Mouse (Mus musculus) thymus, adult 2 months (tissue): Measurements from ENCODE around the gene Cabp2.

Experiments
- CTCF ChIP-seq: fragments of 200-500 bp; IDR thresholded peaks from 2 replicates; pipeline ENCODE4 v1.5.1; 2012; ENCODE audit warnings: mild to moderate bottlenecking, control low read depth, low read length, moderate library complexity, borderline replicate concordance; ENCODE audit not compliant: control insufficient read depth, poor library complexity, insufficient read depth; ENCODE audit errors: extremely low read depth
- POLR2A ChIP-seq: fragments of 200-500 bp; IDR thresholded peaks from 2 replicates; pipeline ENCODE4 v1.6.1; 2012; ENCODE audit warnings: mild to moderate bottlenecking, low read length, control low read depth, moderate library complexity; ENCODE audit not compliant: control insufficient read depth, poor library complexity, insufficient read depth; ENCODE audit errors: extremely low read depth

GRCm38 (mm10) chr19:4086156-4086555 lies 4.8 kb downstream of the Cabp2 start:
- no peak for TF ChIP-seq POLR2A
- TF ChIP-seq CTCF = no peak
